Mouse (Mus musculus) embryonic fibroblast, embryonic 13.5 days (primary cell): ENCODE data around the gene Dnase1. TPM values are rescaled to one million over a fixed set of nuclear protein-coding genes. Genes with fewer than 3 reads are reported as not detected.

ENCODE experiments used
- H3K27ac ChIP-seq: 2 replicates; pipeline ENCODE4 v1.5.1; 2012; ENCODE audit warnings: low read length, control low read depth, inconsistent platforms; ENCODE audit not compliant: insufficient read depth
- H3K4me1 ChIP-seq: 2 replicates; pipeline ENCODE4 v1.6.1; 2011; ENCODE audit warnings: low read length; ENCODE audit not compliant: control insufficient read depth, insufficient read depth
- H3K4me3 ChIP-seq: 2 replicates; pipeline ENCODE4 v1.5.1; 2011; ENCODE audit warnings: mild to moderate bottlenecking, control low read depth, low read length; ENCODE audit not compliant: insufficient read depth
- CTCF ChIP-seq: IDR thresholded peaks from 2 replicates; pipeline ENCODE4 v1.5.1; 2011; ENCODE audit warnings: mild to moderate bottlenecking, control low read depth, low read length, moderate library complexity, borderline replicate concordance; ENCODE audit not compliant: insufficient read depth
- POLR2A ChIP-seq: IDR thresholded peaks from 2 replicates; pipeline ENCODE4 v1.6.1; 2011; ENCODE audit warnings: low read depth, mild to moderate bottlenecking, control low read depth, low read length, moderate library complexity
- polyA plus RNA-seq: library from polyadenylated mRNA; stranded (reverse); fragments of >200 nt; gene quantifications from 2 replicates; pipeline ENCODE4 v1.2.4, GENCODE M21; 2011; ENCODE audit warnings: low read depth; ENCODE audit not compliant: missing spikeins, insufficient read length

The Dnase1 gene
- polyA plus RNA-seq, 1 experiment, result not detected

GRCm38 (mm10) chr16:4029371-4029841 is 7.3 kb upstream of the Dnase1 start:
- no peaks in the 10 kb centered on the region for H3K4me1 ChIP-seq
- H3K27ac ChIP-seq, result no peak overlapping the region
- TF ChIP-seq POLR2A, result no peak
- no peak for TF ChIP-seq CTCF
- no peak overlapping the region for H3K4me3 ChIP-seq

GRCm38 (mm10) chr16:4030501-4030900 is 6.2 kb upstream of the Dnase1 start:
- Histone ChIP-seq H3K27ac (no peak overlapping the region), H3K4me3 (no peak overlapping the region), H3K4me1 (no peaks in the 10 kb centered on the region)
- no peak for TF ChIP-seq CTCF

DNA sequence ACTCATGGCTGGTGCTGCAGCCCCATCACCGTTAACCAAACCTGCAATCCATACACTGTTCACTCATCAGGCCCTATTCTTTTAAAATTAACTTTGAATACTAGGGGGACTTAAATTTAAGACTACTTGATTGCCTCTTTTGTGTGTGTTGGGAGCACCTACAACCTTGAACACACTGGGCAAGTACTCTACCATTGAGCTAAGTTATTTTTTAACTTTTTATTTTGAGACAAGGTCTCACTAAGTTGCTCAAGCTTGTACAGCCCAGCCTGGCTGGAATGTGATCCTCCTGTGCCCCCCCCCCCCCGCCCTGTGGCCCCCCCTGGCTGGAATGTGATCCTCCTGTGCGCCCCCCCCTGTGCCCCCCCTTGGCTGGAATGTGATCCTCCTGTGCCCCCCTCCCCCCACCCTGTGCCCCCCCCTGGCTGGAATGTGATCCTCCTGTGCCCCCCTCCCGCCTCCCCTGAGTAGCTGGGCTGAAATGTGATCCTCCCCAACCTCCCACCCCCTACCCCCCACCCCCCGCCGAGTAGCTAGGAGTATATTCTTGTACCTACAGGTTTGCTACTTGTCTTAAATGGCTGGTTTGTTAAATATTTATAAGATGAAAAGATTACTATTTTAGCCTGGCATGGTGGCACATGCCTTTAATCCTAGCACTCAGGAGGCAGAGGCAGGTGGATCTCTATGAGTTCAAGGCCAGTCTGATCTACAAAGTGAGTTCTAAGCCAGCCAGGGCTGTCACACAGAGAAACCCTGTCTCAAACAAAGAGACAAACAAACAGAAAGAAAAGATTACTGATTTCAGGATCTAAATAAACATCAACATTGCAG is 5.1 kb upstream of the Dnase1 start:
- Histone ChIP-seq H3K4me1 (no peaks in the 10 kb centered on the region), H3K27ac (no peak overlapping the region), H3K4me3 (no peak overlapping the region)
- TF ChIP-seq CTCF (no peak), POLR2A (no peak)

DNA sequence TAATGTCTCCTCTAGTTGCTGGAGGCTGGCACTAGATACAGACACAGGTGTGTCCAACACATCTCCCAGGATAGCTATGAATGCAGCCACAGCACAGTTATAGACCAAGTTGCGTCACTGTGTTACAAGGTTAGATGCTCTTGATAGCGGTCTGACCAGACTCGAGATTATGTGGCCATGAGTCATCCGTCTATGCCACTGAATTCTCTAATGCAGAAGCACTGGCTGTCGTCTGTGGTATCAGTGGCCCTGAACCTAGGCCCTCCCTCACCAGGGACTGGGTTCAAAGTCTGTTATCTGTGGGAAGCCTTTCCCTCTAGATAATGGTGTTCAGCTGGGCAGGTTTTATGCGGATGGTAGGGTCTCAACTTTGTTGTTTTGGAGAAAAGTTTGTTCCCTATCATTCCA is 4.4 kb upstream of the Dnase1 start:
- no peak overlapping the region for H3K27ac ChIP-seq
- TF ChIP-seq CTCF, result no peak
- no peak for TF ChIP-seq POLR2A
- H3K4me3 ChIP-seq, result no peak overlapping the region
- no peaks in the 10 kb centered on the region for H3K4me1 ChIP-seq

DNA sequence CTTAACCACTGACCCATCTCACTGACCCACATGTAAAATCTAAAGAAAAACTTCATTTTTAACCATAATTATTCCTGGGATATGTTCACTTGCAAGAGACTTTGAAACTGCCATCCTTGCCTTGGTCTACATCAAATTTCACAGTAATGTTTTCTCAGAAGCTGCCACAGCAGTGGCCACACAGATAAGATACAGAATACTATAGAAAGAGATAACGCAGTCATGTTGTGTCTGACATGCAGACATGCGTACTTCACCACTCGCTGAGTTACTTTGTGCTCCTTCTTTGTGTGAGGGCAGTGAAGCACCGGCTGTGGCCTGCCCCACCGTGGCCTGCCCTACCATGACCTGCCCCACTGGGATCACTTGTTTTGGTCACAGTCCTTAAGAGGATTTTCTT is 2.8 kb upstream of the Dnase1 start:
- H3K4me1 ChIP-seq, result no peaks in the 10 kb centered on the region
- TF ChIP-seq POLR2A, result no peak
- TF ChIP-seq CTCF, result no peak
- no peak overlapping the region for H3K27ac ChIP-seq
- H3K4me3 ChIP-seq, result no peak overlapping the region

DNA sequence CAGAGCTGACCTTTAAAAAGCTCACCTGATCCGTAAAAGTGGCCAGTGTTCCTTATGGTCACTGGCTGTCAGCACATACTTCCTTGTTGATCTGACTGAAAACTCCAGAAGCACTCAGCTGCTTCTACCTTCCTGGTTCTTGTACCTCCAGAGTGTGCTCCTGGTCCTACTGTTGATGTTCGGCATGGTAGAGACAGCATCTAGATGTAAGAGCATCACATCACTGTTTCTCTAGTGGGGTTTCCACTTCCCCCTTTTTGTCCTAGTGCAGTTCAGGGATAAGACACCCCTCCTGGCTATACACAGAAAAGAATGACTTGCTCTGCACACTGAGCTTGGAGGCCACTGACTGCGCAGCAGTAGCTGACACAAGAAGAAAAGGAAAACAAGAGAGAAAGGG is 2.3 kb upstream of the Dnase1 start:
- TF ChIP-seq POLR2A (no peak), CTCF (no peak)
- no peak overlapping the region for H3K4me3 ChIP-seq
- H3K27ac ChIP-seq, result no peak overlapping the region
- no peaks in the 10 kb centered on the region for H3K4me1 ChIP-seq

DNA sequence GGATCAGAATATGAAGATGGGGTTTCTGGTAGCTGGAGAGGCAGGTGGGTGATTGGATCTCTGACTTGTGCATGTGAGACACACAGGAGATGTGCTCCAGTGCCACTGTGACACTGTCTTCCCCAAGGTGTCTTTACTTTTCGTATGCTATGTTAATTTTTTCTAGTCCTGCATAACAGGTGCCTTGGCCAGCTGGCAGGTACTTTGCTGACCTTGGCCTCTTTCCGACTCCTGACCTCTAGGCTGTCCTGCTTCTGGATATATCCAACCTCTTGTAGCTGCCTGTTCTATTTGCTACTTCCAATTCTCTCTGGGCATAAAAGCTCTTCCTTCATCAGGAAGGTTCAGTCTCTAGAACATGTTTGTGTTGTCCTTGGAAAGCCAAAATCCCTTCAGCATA is 1.2 kb upstream of the Dnase1 start:
- H3K4me1 ChIP-seq, result no peaks in the 10 kb centered on the region
- H3K4me3 ChIP-seq, result no peak overlapping the region
- no peak overlapping the region for H3K27ac ChIP-seq
- TF ChIP-seq POLR2A (no peak), CTCF (no peak)

DNA sequence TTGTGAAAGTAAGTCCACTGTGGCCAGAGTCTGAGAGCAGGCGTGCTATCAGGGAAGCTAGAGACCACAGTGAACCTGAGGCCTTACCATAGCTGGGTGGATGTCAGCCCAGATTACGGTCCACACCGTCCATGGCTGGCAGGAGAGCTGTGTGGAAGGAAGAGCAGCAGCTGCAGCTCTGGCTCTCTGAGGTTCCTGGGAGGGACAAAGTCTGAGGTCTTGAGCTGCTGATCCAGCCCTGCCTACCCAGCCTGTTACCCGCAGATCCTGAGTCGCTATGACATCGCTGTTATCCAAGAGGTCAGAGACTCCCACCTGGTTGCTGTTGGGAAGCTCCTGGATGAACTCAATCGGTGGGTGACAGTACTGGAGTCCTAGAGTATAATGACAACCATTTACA is 948 bp downstream of the Dnase1 start:
- Histone ChIP-seq H3K4me1 (no peaks in the 10 kb centered on the region), H3K4me3 (no peak overlapping the region), H3K27ac (no peak overlapping the region)
- TF ChIP-seq POLR2A, result no peak
- TF ChIP-seq CTCF, result no peak

DNA sequence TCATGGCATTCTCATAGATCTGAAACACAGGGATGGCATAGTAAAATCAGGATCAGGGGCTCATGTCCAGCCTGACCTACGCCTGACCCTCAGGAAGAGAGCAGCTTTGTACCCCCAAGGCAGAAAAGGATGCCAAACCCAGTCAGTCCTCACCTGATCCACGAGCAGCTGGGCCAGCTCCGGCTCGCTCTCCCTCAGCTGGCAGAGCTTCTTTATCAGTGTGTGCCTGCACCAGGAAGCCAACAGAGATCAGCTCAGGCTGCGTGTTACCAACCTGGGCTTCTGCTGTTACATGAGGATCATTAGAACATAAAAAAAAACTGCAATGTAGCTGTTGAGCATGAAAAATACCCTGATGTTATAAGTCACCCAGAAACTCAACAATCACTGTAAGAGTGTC is 3.5 kb downstream of the Dnase1 start:
- TF ChIP-seq POLR2A (no peak), CTCF (no peak)
- H3K4me1 ChIP-seq, result no peaks in the 10 kb centered on the region
- H3K4me3 ChIP-seq, result no peak overlapping the region
- H3K27ac ChIP-seq, result no peak overlapping the region

- H3K27ac ChIP-seq, result no peak overlapping the region
- H3K4me1 ChIP-seq, result no peaks in the 10 kb centered on the region
- H3K4me3 ChIP-seq, result no peak overlapping the region
- TF ChIP-seq POLR2A, result no peak
- TF ChIP-seq CTCF, result no peak
These were observed 4.9 kb downstream of the Dnase1 start for GRCm38 (mm10) chr16:4041646-4042045.

DNA sequence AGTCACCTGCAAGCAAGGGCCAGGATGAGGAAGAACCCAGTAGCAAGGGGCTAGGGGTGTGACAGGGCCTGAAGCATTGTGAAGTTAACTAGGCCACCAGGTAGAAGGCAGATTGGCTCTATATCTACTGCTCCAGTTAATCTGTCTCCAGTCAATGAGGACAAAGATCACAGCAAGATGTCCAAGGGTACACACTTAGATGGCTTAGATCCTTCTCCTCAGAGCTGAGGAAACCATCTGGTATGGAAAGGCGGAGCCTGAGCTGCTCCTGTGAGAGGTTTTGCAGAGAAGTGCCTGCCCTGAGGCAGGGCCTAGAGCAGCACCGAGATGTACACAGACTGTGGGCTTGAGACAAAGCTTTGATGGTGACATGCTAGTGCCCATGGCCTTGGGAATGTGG is 7.4 kb downstream of the Dnase1 start:
- TF ChIP-seq POLR2A (no peak), CTCF (no peak)
- no peak overlapping the region for H3K27ac ChIP-seq
- no peak overlapping the region for H3K4me3 ChIP-seq
- no peaks in the 10 kb centered on the region for H3K4me1 ChIP-seq
